Mouse (Mus musculus) embryonic facial prominence, embryonic 15.5 days (tissue): ENCODE data around the gene Slc7a14. TPM values are rescaled to one million over a fixed set of nuclear protein-coding genes. Genes with fewer than 3 reads are reported as not detected.

Experiments used
- ATAC-seq: fragments of 200-750 bp; cut with Nextera tagmentation; 2 replicates; pipeline ENCODE4 v1.8.0; 2017; ENCODE audit warnings: low read depth, moderate TSS enrichment; ENCODE audit not compliant: insufficient number of reproducible peaks, low FRiP score, low TSS enrichment
- H3K27ac ChIP-seq: fragments of 300-500 bp; sonication (generic); replicated peaks from 2 replicates; pipeline ENCODE4 v1.5.1; 2015; ENCODE audit warnings: mild to moderate bottlenecking, inconsistent platforms
- H3K27me3 ChIP-seq: fragments of 300-500 bp; sonication (generic); 2 replicates; pipeline ENCODE4 v1.6.1; 2015; ENCODE audit warnings: inconsistent platforms
- H3K36me3 ChIP-seq: fragments of 300-500 bp; sonication (generic); 2 replicates; pipeline ENCODE4 v1.6.1; 2015; ENCODE audit warnings: mild to moderate bottlenecking, inconsistent platforms
- H3K4me1 ChIP-seq: fragments of 300-500 bp; sonication (generic); 2 replicates; pipeline ENCODE4 v1.6.1; 2015; ENCODE audit warnings: inconsistent platforms
- H3K4me2 ChIP-seq: fragments of 300-500 bp; sonication (generic); replicated peaks from 2 replicates; pipeline ENCODE4 v1.6.1; 2015; ENCODE audit warnings: mild to moderate bottlenecking, inconsistent platforms
- H3K4me3 ChIP-seq: fragments of 300-500 bp; sonication (generic); replicated peaks from 2 replicates; pipeline ENCODE4 v1.5.1; 2015; ENCODE audit warnings: mild to moderate bottlenecking, inconsistent platforms
- H3K9ac ChIP-seq: fragments of 300-500 bp; sonication (generic); 2 replicates; pipeline ENCODE4 v1.6.1; 2015; ENCODE audit warnings: inconsistent platforms
- H3K9me3 ChIP-seq: fragments of 300-500 bp; sonication (generic); replicated peaks from 2 replicates; pipeline ENCODE4 v1.6.1; 2016; ENCODE audit warnings: inconsistent platforms
- WGBS: fragments of 180-500 bp; shearing (Covaris S2); methylation state at CpG from one replicate; pipeline ENCODE4 v1.1.7; 2015; 5-methylcytosine and 5-hydroxymethylcytosine counted together
- polyA plus RNA-seq: library from polyadenylated mRNA; unstranded; fragments of >200 nt; fragmentation: Nextera tagmentation; extraction: Ambion mirVana; gene quantifications from 2 replicates; pipeline ENCODE4 v1.2.1, GENCODE M21; 2015

Slc7a14 gene
- 0.05 and 0.09 TPM in 2 replicates for polyA plus RNA-seq

DNA sequence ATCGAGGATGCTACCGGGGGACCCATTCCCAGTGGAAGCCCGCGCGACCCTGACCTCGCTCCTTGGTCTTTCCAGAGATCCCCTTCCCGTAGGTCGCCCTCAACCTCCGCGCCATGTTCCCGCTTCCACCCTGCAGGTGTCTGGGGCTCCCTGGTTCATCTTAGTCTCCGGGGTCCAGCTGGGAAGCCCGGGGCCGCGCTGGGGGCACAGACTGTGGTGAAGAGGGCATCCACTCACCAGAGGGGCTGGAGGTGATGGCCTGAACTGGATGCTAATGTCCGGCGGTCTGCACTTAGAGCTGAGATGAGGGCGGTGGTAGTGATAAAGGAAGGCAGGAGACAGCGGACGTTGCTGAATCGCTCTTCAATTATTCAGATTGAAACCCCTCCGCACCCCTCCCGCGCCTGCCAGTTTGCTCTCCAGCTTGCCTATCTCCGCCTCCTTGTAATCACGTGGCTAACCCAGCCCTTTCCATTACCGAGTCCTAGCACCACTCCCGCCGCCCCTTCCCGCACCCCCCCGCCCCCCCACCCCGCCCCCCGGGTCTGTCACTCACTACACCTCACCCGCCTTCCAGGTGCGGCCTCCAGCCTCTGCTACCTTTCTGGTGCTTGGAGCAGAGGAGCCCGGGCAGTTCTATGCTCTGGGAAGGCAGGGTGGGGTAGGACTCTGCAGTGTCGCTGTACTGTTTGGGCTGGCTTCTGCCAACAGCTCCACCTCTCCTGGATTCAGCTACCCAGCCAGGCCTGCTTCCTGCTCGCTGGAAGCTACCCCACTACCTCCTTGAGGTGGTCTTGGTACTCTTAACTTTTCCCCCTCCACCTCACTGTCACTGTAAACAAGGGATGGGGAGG lies at the start of gene Slc7a14:
Slc7a14 (minus strand) TSS at position 445 of the 854 bp plus-strand sequence.
- Histone ChIP-seq H3K36me3 (no peaks in the 10 kb centered on the region), H3K4me3 (peak within 1 kb of the TSS; percentile 2; the same call in 1 of the 2 replicates), H3K9me3 (no peaks in the 10 kb centered on the region), H3K4me1 (peaks cover 9% of the 10 kb centered on the region; the same call in 1 of the 2 replicates), H3K27me3 (peaks cover 43% of the 10 kb centered on the region), H3K4me2 (0 out of 2 replicates have a peak within 1 kb of the TSS, but pooled peaks have one; percentile 12), H3K27ac (no peak within 1 kb of the TSS), H3K9ac (no peak within 1 kb of the TSS)
- WGBS, result 1% methylated on average over 38 of the region's 38 CpGs
- ATAC-seq, result no peak

DNA sequence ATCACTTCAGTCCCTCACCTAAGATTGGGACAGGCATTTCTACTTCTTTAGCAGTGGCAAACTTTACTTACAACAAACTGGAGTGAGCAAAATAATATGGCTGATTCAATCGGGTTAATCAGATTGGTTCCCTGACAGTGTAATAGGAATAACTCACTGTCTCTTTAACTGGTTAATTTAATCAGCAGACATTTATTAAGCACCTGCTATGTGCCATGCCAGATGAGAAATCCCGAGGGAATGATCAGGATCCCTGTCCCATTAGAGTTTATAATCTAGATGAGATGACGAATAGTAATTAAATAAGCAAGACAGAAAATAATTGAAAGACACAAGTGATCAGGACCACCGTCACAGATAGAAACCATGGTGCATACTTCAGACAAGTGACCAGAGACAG lies 36.4 kb upstream of the Slc7a14 start:
- WGBS, result 80% methylated on average over 4 of the region's 4 CpGs
- H3K9me3 ChIP-seq, result no peaks in the 10 kb centered on the region
- no peak overlapping the region for H3K4me3 ChIP-seq
- no peaks in the 10 kb centered on the region for H3K4me1 ChIP-seq
- no peaks in the 10 kb centered on the region for H3K27me3 ChIP-seq
- H3K9ac ChIP-seq, result no peak overlapping the region
- H3K4me2 ChIP-seq, result no peak overlapping the region
- no peaks in the 10 kb centered on the region for H3K36me3 ChIP-seq
- no peak overlapping the region for H3K27ac ChIP-seq
- ATAC-seq, result no peak

DNA sequence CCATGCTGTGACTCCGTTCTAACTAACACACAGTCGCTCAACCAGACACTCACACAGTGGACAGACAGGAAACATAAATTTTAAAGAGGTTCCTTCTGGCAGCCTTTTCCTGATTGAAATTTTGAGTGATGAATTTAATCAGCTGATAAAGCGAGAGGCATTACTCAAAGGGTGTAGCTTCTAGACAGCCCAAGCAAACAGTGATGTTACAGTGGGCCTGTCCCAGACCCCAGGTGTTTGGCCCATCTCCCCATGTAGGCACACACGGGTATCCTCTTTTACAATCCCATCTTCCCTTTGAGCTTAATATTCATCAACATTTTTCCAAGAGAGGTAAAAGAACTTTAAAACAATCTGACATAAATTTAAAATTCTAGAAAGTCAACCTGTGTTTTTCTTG lies 35.6 kb upstream of the Slc7a14 start:
- Histone ChIP-seq H3K36me3 (no peaks in the 10 kb centered on the region), H3K9me3 (no peaks in the 10 kb centered on the region), H3K27ac (no peak overlapping the region), H3K9ac (no peak overlapping the region), H3K4me3 (no peak overlapping the region), H3K4me2 (no peak overlapping the region), H3K4me1 (no peaks in the 10 kb centered on the region), H3K27me3 (no peaks in the 10 kb centered on the region)
- no peak for ATAC-seq
- WGBS, result 68% methylated on average over 4 of the region's 4 CpGs

DNA sequence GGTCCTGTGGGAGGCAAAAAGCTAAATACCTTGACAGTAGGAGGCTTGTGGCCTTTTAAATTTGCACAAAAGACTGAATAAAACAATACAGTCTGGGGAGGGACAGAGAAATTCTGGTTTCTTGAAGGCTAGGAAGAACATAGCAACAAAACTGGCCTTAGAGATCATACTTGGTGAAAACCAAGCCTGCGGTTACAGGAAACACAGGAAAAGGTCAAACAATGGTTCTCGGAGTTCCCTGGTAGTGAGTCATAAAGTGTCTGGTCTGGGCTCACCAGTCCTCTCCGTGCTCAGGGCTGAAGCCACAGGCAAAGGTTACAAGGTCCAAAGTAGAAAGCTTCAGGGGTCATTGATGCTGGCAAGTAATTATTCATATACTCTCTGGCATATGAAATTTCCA lies 29.1 kb upstream of the Slc7a14 start:
- no peaks in the 10 kb centered on the region for H3K36me3 ChIP-seq
- no peak overlapping the region for H3K4me2 ChIP-seq
- H3K9me3 ChIP-seq, result no peaks in the 10 kb centered on the region
- no peak overlapping the region for H3K4me3 ChIP-seq
- no peak overlapping the region for H3K9ac ChIP-seq
- WGBS, result 74% methylated on average over 3 of the region's 3 CpGs
- no peak overlapping the region for H3K27ac ChIP-seq
- no peaks in the 10 kb centered on the region for H3K27me3 ChIP-seq
- no peaks in the 10 kb centered on the region for H3K4me1 ChIP-seq
- no peak for ATAC-seq

DNA sequence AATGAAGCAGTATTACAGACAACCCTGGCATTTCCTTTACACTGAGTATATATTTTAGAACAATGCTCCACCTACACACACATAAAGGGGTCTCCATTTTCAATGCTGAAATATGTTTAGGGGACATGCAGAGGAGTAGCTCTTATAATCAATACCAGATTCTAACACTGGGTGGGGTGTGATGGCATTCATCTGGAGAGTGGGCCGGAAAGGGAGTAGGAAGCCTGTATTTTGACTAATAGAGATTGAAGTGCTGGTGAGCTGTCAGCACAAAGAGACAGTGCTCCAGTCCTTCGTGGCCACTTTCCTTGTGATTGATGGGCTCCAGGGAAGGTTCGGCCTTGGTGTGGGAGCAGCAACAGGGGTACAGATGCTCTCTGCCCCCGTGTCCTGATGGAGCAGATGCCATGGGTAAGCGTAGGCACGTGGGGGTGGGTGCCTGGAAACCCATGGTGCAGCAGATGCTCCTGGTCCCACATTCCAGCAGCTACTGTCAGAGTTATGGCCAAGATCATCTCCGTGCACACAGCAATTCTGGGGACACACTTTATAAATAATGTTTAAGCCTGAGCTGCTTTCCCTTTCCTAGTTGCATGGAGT lies 18.2 kb upstream of the Slc7a14 start:
- no peak overlapping the region for H3K9ac ChIP-seq
- H3K4me1 ChIP-seq, result no peaks in the 10 kb centered on the region
- ATAC-seq, result no peak
- no peaks in the 10 kb centered on the region for H3K27me3 ChIP-seq
- no peak overlapping the region for H3K4me3 ChIP-seq
- H3K36me3 ChIP-seq, result no peaks in the 10 kb centered on the region
- no peak overlapping the region for H3K27ac ChIP-seq
- no peak overlapping the region for H3K4me2 ChIP-seq
- H3K9me3 ChIP-seq, result no peaks in the 10 kb centered on the region
- 54% methylated on average over 7 of the region's 7 CpGs for WGBS

DNA sequence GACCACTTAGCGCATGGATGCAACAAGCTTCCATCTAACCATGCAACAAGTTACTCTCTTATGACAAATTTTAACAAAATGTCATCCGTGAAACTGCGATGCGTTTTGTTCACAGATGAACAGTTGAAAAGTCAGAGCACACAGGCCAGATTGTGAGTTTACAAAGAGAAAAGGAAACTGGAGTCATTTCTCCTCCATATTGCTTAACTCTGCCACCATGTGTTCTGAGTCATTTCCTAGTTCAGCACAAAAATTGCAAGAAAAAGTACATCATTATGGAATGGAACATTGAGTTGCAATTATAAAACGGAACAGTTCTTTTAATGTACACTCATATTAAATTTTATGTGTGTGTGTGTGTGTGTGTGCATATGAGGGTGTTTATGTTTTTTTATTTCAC lies 17.6 kb upstream of the Slc7a14 start:
- Histone ChIP-seq H3K4me1 (no peaks in the 10 kb centered on the region), H3K9ac (no peak overlapping the region), H3K27ac (no peak overlapping the region), H3K36me3 (no peaks in the 10 kb centered on the region), H3K4me3 (no peak overlapping the region), H3K4me2 (no peak overlapping the region), H3K27me3 (no peaks in the 10 kb centered on the region), H3K9me3 (no peaks in the 10 kb centered on the region)
- 87% methylated on average over 5 of the region's 5 CpGs for WGBS
- no peak for ATAC-seq

DNA sequence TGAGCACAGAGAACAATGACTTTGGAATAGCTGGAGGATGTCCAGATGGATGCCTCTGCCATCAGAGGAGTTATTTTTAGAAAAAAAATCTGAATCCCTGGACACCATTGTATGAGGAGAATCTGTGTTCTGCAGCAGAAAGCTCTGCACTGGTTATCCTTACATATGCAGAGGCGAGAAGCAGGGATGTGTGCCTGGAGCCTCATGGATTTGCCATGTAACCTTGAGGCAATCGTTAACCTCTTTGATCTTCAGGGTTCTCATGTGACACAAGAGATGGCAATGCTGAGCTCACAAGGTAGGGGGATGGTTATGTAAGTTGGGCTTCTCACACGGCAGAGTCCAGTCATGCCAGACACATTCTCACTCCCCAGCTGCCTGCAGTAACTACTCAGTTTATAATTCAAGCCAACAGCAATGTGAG lies 14.1 kb upstream of the Slc7a14 start:
- H3K36me3 ChIP-seq, result no peaks in the 10 kb centered on the region
- H3K4me3 ChIP-seq, result no peak overlapping the region
- H3K9me3 ChIP-seq, result no peaks in the 10 kb centered on the region
- no peak for ATAC-seq
- H3K9ac ChIP-seq, result no peak overlapping the region
- WGBS, result 24% methylated on average over 3 of the region's 3 CpGs
- no peak overlapping the region for H3K27ac ChIP-seq
- H3K4me2 ChIP-seq, result no peak overlapping the region
- no peaks in the 10 kb centered on the region for H3K27me3 ChIP-seq
- no peaks in the 10 kb centered on the region for H3K4me1 ChIP-seq

- no peaks in the 10 kb centered on the region for H3K9me3 ChIP-seq
- ATAC-seq, result no peak
- H3K4me2 ChIP-seq, result 0 out of 2 replicates have a peak overlapping the region, but pooled peaks have one; percentile 12
- no peak overlapping the region for H3K9ac ChIP-seq
- peaks cover 9% of the 10 kb centered on the region; the same call in 1 of the 2 replicates for H3K4me1 ChIP-seq
- 2% methylated on average over 36 of the region's 36 CpGs for WGBS
- H3K27ac ChIP-seq, result no peak overlapping the region
- H3K36me3 ChIP-seq, result no peaks in the 10 kb centered on the region
- peak overlapping the region; percentile 2; the same call in 1 of the 2 replicates for H3K4me3 ChIP-seq
- H3K27me3 ChIP-seq, result peaks cover 43% of the 10 kb centered on the region
Measured at GRCm38 (mm10) chr3:31309371-31309933, 726 bp downstream of the Slc7a14 start.

GRCm38 (mm10) chr3:31308906-31309305 lies 1.3 kb downstream of the Slc7a14 start:
- Histone ChIP-seq H3K4me1 (peaks cover 9% of the 10 kb centered on the region; the same call in 1 of the 2 replicates), H3K36me3 (no peaks in the 10 kb centered on the region), H3K9ac (no peak overlapping the region), H3K4me3 (no peak overlapping the region), H3K4me2 (no peak overlapping the region), H3K9me3 (no peaks in the 10 kb centered on the region), H3K27me3 (peaks cover 43% of the 10 kb centered on the region), H3K27ac (no peak overlapping the region)
- ATAC-seq, result no peak
- WGBS, result 2% methylated on average over 14 of the region's 14 CpGs

DNA sequence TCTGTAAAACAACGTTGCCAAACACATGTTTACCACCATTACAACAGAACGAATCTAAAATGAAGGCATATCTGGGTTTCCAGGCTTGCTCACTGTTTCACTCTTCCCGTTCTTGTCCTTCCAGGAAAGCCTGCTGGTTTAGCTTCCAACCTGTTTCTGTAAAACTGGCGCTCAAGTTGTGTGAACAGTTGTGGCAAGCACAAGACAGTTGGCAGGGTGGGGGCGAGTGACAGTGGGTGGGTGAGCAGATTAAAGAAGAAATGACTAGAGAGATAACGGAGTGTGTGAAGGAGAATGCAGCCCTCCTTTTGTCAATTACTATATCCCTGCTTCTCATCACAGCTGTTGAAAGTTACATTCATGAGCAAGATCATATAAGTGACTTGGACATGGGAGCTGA lies 2.2 kb downstream of the Slc7a14 start:
- Histone ChIP-seq H3K9me3 (no peaks in the 10 kb centered on the region), H3K4me1 (peaks cover 9% of the 10 kb centered on the region; the same call in 1 of the 2 replicates), H3K36me3 (no peaks in the 10 kb centered on the region), H3K4me3 (no peak overlapping the region), H3K4me2 (no peak overlapping the region), H3K27me3 (peaks cover 43% of the 10 kb centered on the region), H3K9ac (no peak overlapping the region), H3K27ac (no peak overlapping the region)
- 83% methylated on average over 6 of the region's 6 CpGs for WGBS
- no peak for ATAC-seq
